Mouse (Mus musculus): Measurements from ENCODE around the gene Mtr.

DNA sequence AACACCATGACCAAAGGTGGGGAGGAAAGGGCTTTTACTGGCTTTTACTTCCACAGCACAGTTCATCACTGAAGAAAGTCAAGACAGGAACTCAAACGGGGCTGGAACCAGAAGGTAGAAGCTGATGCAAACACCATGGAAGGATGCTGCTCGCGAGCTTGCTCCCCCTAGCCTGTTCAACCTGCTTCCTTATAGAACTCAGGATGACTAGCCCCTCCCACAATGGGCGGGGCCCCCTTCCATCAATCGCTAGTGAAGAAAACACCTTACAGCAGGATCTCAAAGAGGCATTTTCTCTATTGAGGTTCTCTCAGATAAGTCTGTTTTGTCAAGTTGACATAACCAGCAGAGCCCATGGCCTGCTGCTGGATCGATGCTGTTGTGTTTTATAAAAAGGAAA, 6.1 kb upstream of the Mtr start:
- no peak for TF ChIP-seq CTCF (IDR thresholded peaks at IDR 0.05; ENCODE audit: borderline replicate concordance, extremely low read depth, insufficient read depth, insufficient read length)
- TF ChIP-seq POLR2A (IDR thresholded peaks at IDR 0.05; ENCODE audit: borderline replicate concordance, extremely low read depth, insufficient read depth, insufficient read length, poor library complexity, severe bottlenecking) = no peak
